Mouse (Mus musculus): ENCODE data around the gene Kcng3. TPM values are rescaled to one million over a fixed set of nuclear protein-coding genes. Genes with fewer than 3 reads are reported as not detected.
A peak's percentile ranks its signal among the peaks of the same experiment; 100 is the strongest.

Kcng3 gene
- polyA plus RNA-seq (2015; fragmentation: Nextera tagmentation; extraction: Ambion mirVana) = 0.06 TPM in 1 of 2 replicates, not detected in the other

GRCm38 (mm10) chr17:83631783-83632652, at the start of gene Kcng3:
Kcng3 (minus strand) TSS chr17:83631895.
- WGBS = under 1% methylated on average over 85 of the region's 86 CpGs
- peaks cover 64% of the 10 kb centered on the region for H3K27me3 ChIP-seq
- H3K4me3 ChIP-seq = peak within 1 kb of the TSS; percentile 56
- H3K9me3 ChIP-seq = no peaks in the 10 kb centered on the region
- H3K4me1 ChIP-seq = peaks cover 28% of the 10 kb centered on the region
- ATAC-seq (replicated peaks) = peak; percentile 64
- H3K36me3 ChIP-seq = no peaks in the 10 kb centered on the region
- peak within 1 kb of the TSS; percentile 39 for H3K9ac ChIP-seq (replicated peaks)
- H3K27ac ChIP-seq (replicated peaks) = no peak within 1 kb of the TSS
- H3K4me2 ChIP-seq (replicated peaks) = peak within 1 kb of the TSS; percentile 87

GRCm38 (mm10) chr17:83677370-83677769, 45.7 kb upstream of the Kcng3 start:
- no peak for ATAC-seq (replicated peaks)
- Histone ChIP-seq H3K4me2 (replicated peaks) (no peak overlapping the region), H3K4me3 (no peak overlapping the region), H3K27ac (replicated peaks) (no peak overlapping the region), H3K9me3 (no peaks in the 10 kb centered on the region), H3K36me3 (no peaks in the 10 kb centered on the region), H3K4me1 (no peaks in the 10 kb centered on the region), H3K9ac (replicated peaks) (no peak overlapping the region), H3K27me3 (no peaks in the 10 kb centered on the region)
- 68% methylated on average over 1 of the region's 1 CpGs for WGBS

- H3K4me2 ChIP-seq (replicated peaks) = no peak overlapping the region
- H3K9ac ChIP-seq (replicated peaks) = no peak overlapping the region
- H3K4me1 ChIP-seq = no peaks in the 10 kb centered on the region
- no peaks in the 10 kb centered on the region for H3K27me3 ChIP-seq
- no peaks in the 10 kb centered on the region for H3K9me3 ChIP-seq
- no peak overlapping the region for H3K4me3 ChIP-seq
- no peak for ATAC-seq (replicated peaks)
- no peak overlapping the region for H3K27ac ChIP-seq (replicated peaks)
- 84% methylated on average over 4 of the region's 4 CpGs for WGBS
- no peaks in the 10 kb centered on the region for H3K36me3 ChIP-seq
Measured at GRCm38 (mm10) chr17:83672685-83673084, 41.0 kb upstream of the Kcng3 start.

GRCm38 (mm10) chr17:83667934-83668690, 36.4 kb upstream of the Kcng3 start:
- H3K27me3 ChIP-seq = no peaks in the 10 kb centered on the region
- no peak for ATAC-seq (replicated peaks)
- H3K4me1 ChIP-seq = no peaks in the 10 kb centered on the region
- H3K9me3 ChIP-seq = no peaks in the 10 kb centered on the region
- H3K27ac ChIP-seq (replicated peaks) = no peak overlapping the region
- H3K4me2 ChIP-seq (replicated peaks) = no peak overlapping the region
- H3K36me3 ChIP-seq = no peaks in the 10 kb centered on the region
- H3K9ac ChIP-seq (replicated peaks) = no peak overlapping the region
- WGBS = 85% methylated on average over 3 of the region's 3 CpGs
- H3K4me3 ChIP-seq = no peak overlapping the region

GRCm38 (mm10) chr17:83666597-83667287, 35.0 kb upstream of the Kcng3 start:
- Histone ChIP-seq H3K9me3 (no peaks in the 10 kb centered on the region), H3K27ac (replicated peaks) (no peak overlapping the region), H3K4me3 (no peak overlapping the region), H3K36me3 (no peaks in the 10 kb centered on the region), H3K9ac (replicated peaks) (no peak overlapping the region), H3K27me3 (no peaks in the 10 kb centered on the region), H3K4me2 (replicated peaks) (no peak overlapping the region), H3K4me1 (no peaks in the 10 kb centered on the region)
- 82% methylated on average over 13 of the region's 13 CpGs for WGBS
- ATAC-seq (replicated peaks) = no peak

- no peaks in the 10 kb centered on the region for H3K27me3 ChIP-seq
- 47% methylated on average over 8 of the region's 8 CpGs for WGBS
- H3K9me3 ChIP-seq = no peaks in the 10 kb centered on the region
- no peak for ATAC-seq (replicated peaks)
- no peaks in the 10 kb centered on the region for H3K4me1 ChIP-seq
- H3K9ac ChIP-seq (replicated peaks) = no peak overlapping the region
- H3K4me2 ChIP-seq (replicated peaks) = no peak overlapping the region
- H3K4me3 ChIP-seq = no peak overlapping the region
- no peak overlapping the region for H3K27ac ChIP-seq (replicated peaks)
- no peaks in the 10 kb centered on the region for H3K36me3 ChIP-seq
Measured at GRCm38 (mm10) chr17:83664761-83665160, 33.1 kb upstream of the Kcng3 start.

- Histone ChIP-seq H3K4me1 (no peaks in the 10 kb centered on the region), H3K9me3 (no peaks in the 10 kb centered on the region), H3K4me3 (no peak overlapping the region), H3K36me3 (no peaks in the 10 kb centered on the region), H3K27ac (replicated peaks) (no peak overlapping the region), H3K4me2 (replicated peaks) (no peak overlapping the region), H3K9ac (replicated peaks) (no peak overlapping the region), H3K27me3 (no peaks in the 10 kb centered on the region)
- WGBS = 71% methylated on average over 1 of the region's 1 CpGs
- no peak for ATAC-seq (replicated peaks)
Measured at GRCm38 (mm10) chr17:83658943-83659342, 27.2 kb upstream of the Kcng3 start.

- no peak for ATAC-seq (replicated peaks)
- no peak overlapping the region for H3K4me3 ChIP-seq
- H3K9me3 ChIP-seq = no peaks in the 10 kb centered on the region
- no peak overlapping the region for H3K27ac ChIP-seq (replicated peaks)
- H3K4me2 ChIP-seq (replicated peaks) = no peak overlapping the region
- H3K4me1 ChIP-seq = no peaks in the 10 kb centered on the region
- H3K27me3 ChIP-seq = no peaks in the 10 kb centered on the region
- H3K36me3 ChIP-seq = no peaks in the 10 kb centered on the region
- no peak overlapping the region for H3K9ac ChIP-seq (replicated peaks)
- 71% methylated on average over 9 of the region's 9 CpGs for WGBS
Measured at GRCm38 (mm10) chr17:83657375-83657774, 25.7 kb upstream of the Kcng3 start.

GRCm38 (mm10) chr17:83655732-83656131, 24.0 kb upstream of the Kcng3 start:
- no peak for ATAC-seq (replicated peaks)
- Histone ChIP-seq H3K36me3 (no peaks in the 10 kb centered on the region), H3K27ac (replicated peaks) (no peak overlapping the region), H3K4me1 (no peaks in the 10 kb centered on the region), H3K9me3 (no peaks in the 10 kb centered on the region), H3K4me3 (no peak overlapping the region), H3K4me2 (replicated peaks) (no peak overlapping the region), H3K9ac (replicated peaks) (no peak overlapping the region), H3K27me3 (no peaks in the 10 kb centered on the region)
- 79% methylated on average over 3 of the region's 3 CpGs for WGBS

- WGBS = 83% methylated on average over 13 of the region's 13 CpGs
- Histone ChIP-seq H3K4me1 (no peaks in the 10 kb centered on the region), H3K36me3 (no peaks in the 10 kb centered on the region), H3K27ac (replicated peaks) (no peak overlapping the region), H3K9me3 (no peaks in the 10 kb centered on the region), H3K9ac (replicated peaks) (no peak overlapping the region), H3K27me3 (no peaks in the 10 kb centered on the region), H3K4me3 (no peak overlapping the region), H3K4me2 (replicated peaks) (no peak overlapping the region)
- ATAC-seq (replicated peaks) = no peak
Measured at GRCm38 (mm10) chr17:83654651-83655136, 23.0 kb upstream of the Kcng3 start.

GRCm38 (mm10) chr17:83653635-83654034, 21.9 kb upstream of the Kcng3 start:
- Histone ChIP-seq H3K4me3 (no peak overlapping the region), H3K9ac (replicated peaks) (no peak overlapping the region), H3K27ac (replicated peaks) (no peak overlapping the region), H3K4me1 (no peaks in the 10 kb centered on the region), H3K4me2 (replicated peaks) (no peak overlapping the region), H3K27me3 (no peaks in the 10 kb centered on the region), H3K36me3 (no peaks in the 10 kb centered on the region), H3K9me3 (no peaks in the 10 kb centered on the region)
- WGBS = 90% methylated on average over 3 of the region's 3 CpGs
- no peak for ATAC-seq (replicated peaks)

Data from forebrain, embryonic 15.5 days (tissue).